Mouse (Mus musculus): ENCODE results near the gene Zbtb8os. TPM values are rescaled to one million over a fixed set of nuclear protein-coding genes. Genes with fewer than 3 reads are reported as not detected.

Zbtb8os gene
- total RNA-seq, 2 experiments from 2014 or later = 89.6 to 94.6 TPM

DNA sequence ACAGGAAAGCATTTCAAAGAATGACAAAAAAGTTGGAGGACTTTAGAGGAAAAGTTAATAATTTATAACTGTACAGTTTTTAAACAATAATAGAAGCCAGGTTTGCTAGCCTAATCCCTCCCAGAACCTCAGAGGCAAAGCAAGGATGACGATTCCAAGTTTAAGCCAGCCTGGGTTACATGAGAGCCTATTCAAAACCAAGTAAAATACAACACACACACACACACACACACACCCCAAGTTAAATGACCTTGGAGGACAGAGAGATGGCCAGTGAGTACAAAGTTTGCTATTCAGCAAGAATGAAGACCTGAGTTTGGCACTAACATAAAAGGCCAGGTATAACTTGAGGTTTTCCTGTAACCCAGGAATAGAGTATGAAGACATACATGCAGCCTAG is 9.3 kb upstream of the Zbtb8os start:
- ATAC-seq (replicated peaks; ENCODE audit: poor library complexity) = no peak

DNA sequence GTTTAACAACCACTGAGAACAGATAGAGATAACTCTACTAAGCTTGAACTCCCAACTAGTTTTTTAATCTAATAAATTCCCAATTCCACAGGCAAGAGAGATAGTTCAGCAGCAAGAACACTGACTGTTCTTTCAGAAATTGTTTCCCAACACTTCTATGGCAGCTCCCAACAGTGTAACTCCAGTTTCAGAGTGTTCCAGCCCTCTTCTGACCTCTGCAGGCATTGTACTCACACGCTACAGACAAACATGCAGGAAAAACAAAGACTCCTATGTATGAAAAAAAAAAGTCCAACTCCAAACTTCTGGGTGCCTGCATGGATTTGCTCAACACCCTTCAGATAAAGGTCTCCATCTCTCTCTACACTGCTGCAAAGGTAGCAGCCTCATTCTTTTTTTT is 2.6 kb upstream of the Zbtb8os start:
- no peak for ATAC-seq (replicated peaks; ENCODE audit: poor library complexity)

DNA sequence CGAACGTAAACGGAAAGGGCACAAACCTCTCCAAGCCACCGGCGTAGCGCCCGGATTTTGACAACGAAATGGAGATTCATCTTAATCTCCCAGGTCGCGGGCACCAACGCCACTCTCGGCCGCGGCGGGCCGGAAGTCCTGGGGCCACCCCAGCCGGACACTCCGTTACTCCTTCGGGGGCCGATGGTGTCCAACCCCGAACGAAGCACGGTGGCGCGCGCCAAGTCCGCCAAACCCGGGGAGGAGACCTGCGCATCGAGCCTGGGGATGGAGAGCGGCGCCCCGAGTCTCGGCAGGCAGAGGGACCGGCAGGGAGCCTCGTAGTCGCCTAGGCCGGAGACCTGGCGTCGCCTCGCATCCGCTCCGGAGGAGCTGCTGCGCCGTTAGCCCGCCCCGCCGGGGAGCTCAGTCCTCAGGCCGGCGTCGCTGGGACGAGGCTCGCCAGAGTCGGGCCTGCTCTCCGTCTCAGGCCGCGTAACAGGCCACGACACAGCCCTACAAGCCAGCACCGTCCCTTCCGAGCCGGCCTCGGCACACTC is 749 bp upstream of the Zbtb8os start:
- ATAC-seq (replicated peaks; ENCODE audit: poor library complexity) = no peak

DNA sequence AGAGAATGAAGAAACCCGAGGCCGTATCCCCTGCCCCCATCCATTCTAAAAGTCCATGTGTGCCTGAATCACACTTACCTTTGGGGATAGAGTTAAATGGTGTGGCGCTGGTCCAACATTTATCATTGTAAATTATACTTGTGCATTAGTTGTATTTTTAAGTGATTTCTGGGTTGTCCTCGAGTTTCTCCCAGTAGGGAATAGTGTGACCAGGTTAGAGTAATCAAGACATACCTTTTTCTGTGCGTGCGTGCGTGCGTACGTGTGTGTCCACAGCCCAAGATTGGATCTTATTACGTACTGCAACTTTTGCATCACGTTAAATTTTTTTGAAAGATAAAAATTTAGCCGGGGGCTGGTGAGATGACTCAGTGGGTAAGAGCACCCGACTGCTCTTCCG is 796 bp downstream of the Zbtb8os start:
- ATAC-seq (replicated peaks; ENCODE audit: poor library complexity) = no peak

DNA sequence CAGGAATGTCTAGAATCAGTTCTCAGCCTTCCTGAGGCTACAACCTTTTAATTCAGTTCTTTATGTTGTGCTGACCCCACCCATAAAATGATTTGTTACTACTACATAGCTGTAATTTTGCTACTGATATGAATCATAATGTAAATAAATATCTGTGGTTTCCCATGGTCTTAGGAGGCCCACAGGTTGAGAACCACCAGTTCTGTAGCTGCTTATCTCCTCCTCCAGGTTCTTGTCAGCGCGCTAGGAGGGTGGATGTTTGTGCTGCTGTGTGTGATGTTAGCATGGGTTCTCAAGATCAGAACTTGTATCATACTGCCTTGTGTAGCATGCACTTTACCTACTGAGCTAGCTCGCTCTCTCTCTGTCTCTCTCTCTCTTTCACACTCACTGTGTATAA is 4.2 kb downstream of the Zbtb8os start:
- ATAC-seq (replicated peaks; ENCODE audit: poor library complexity) = peak; percentile 37

DNA sequence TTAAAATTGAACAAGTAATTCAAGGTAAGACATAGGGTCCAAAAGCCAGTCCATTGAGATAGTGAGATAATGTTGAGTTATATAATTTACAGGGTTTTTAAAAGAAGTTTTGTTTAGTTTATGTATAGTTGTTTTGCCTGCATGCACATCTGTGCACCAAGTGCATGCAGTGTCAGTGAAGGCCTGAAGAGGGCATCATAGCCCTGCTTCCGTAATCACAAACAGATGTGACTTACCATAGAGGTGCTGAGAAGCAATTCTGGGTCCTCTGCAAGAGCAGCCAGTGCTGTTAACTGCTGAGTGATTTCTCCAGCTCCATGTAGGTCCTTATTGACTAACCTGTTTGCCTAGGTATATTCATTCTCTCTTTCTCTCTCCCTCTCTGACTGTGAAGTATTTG is 6.4 kb downstream of the Zbtb8os start:
- ATAC-seq (replicated peaks; ENCODE audit: poor library complexity) = no peak

DNA sequence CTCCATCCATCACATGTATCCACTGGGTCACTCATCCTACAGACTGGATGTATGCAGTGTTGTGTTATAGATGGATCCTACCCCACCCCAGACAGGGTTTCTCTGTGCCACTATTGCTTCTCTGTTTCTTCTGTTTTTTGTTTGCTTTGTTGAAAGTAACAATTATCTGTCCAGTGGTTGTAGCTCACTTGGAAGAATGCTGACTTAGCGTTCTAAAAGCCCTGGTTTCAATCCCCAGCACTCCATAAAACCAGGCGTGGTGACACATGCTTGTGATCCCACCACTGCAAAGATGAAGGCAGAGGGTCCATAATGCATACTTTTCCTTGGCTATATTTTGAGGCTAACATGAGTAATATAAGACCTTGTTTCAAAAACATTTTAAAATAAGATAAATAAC is 7.2 kb downstream of the Zbtb8os start:
- no peak for ATAC-seq (replicated peaks; ENCODE audit: poor library complexity)

DNA sequence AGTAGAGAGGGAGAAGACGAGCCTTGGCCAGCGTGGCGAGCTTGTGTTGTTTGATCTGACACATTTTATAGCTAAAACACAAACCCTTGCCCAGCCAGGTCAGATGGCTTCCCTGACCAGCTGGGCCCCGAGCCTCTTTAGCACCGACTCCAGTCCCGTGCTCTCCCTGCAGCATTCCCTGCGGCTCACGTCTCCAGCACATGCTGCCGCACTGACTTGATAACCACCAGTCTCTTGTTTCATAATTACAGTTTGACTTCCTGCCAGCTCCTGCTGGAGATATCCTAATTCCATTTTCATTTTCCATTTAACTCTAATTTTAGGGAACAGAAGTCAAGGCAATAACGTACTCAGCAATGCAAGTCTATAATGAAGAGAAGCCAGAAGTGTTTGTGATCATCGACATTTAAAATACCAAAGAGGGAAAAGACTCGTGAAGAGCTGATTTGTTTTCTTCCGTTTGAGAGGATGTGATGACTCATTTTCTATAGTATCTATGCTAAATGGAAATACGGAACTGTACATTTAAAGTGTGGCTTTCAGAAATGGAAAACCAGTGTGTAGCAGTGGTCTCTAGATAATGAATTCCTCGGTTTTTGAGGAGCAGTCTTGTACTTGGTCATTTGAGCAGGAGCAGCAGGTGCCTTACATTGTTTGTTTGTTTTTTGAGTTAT is 11.1 kb downstream of the Zbtb8os start:
- ATAC-seq (replicated peaks; ENCODE audit: poor library complexity) = no peak

DNA sequence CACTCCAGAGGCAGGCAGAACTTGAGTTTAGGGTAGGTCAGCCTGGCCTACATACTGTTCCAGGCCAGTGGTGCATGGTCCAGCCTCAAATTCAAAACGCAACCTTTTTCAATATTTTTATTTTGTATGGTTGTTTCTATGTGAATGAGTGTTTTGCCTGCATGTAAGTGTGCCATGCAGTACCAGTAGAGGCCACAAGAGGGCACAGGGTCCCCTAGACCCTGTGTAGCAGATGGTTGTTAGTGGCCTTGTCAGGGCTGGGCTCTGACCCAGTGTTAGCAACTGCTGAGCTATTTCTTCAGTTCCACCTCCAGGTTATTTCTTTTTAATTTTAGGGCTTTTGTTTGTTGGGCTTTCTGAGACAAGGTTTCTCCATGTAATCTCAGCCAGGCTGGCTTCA is 15.1 kb downstream of the Zbtb8os start:
- ATAC-seq (replicated peaks; ENCODE audit: poor library complexity) = peak; percentile 98

DNA sequence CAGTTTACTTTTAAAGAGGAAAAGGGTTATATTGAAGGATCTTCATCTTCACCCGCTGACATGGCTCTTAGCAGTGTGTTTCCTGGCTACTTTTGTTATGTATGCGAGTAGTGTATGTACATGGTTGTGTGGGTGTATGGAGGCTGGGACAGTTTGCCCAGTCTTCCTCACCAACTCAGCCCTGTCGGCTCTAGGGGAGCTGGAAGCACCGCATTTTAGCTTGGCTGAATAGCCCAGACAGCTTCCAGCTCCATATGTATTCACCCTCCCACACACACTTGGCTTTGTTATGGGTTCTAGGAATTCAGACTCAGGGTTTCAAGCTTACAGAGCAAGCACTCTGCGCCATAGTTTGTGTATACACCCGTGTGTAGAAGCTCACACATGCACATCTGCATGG is 15.6 kb downstream of the Zbtb8os start:
- ATAC-seq (replicated peaks; ENCODE audit: poor library complexity) = no peak

DNA sequence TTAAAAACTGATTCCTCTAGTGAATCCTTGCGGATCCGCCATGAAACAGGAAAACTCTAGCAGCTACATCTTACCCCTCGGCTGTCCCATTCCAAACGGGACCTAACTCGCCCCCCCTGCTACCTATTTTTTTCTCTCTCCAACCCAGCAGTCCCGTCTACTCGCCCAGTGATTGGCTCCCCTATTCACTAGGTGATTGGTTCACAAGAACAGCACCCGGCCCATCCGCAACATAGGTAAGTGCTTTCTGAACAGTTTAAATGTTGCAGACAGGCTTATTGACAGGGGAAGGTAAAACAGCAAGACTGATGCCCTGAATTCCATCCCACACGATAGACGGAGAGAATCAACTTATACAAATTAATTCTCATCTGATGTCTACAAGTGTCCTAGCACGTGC is 17.7 kb downstream of the Zbtb8os start:
- ATAC-seq (replicated peaks; ENCODE audit: poor library complexity) = no peak

DNA sequence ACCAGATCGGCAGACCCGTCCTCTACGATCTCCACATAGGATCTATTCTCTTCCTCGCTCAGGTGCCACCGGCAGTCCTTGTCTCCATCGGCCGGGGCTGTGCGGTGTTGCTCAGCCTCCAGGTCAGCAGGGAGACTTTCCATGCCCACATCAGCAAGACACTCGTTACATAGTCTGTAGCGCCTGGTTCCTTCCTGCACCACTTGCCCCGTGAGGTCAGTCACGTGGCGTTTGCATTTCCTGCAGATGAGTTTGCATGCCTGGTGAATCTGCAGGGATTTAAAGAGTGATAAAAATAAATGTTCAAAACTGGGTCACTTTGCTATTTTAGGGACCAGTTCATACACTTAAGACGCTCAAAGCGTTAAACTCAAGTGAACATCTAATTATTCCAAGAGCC is 18.7 kb downstream of the Zbtb8os start:
- ATAC-seq (replicated peaks; ENCODE audit: poor library complexity) = no peak

DNA sequence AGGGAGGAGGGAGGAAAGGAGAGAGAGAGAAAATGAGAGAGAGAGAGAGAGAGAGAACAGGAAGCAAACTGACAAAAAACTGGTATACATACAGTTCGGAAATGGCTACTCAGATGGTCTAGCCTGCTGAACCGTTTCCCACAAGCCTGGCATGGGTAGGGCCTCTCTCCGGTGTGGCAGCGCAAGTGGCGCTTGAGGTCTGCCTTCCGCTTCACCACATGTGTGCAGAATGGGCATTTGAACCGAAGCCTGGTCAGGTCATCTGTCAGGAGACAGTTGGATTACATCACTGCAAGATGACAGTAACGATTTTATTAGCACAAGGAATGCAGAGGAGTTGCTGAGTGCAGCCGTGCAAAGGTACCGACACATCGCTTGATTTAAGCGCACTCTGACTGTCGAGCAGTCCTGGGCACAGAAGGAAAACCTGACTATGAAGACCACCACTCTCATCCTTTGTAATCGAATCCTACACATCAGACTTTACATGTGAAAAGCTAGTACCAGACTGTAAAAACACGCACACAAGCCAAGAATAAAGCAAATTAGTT is 22.2 kb downstream of the Zbtb8os start:
- ATAC-seq (replicated peaks; ENCODE audit: poor library complexity) = peak; percentile 23; the same call in 1 of the 2 replicates

DNA sequence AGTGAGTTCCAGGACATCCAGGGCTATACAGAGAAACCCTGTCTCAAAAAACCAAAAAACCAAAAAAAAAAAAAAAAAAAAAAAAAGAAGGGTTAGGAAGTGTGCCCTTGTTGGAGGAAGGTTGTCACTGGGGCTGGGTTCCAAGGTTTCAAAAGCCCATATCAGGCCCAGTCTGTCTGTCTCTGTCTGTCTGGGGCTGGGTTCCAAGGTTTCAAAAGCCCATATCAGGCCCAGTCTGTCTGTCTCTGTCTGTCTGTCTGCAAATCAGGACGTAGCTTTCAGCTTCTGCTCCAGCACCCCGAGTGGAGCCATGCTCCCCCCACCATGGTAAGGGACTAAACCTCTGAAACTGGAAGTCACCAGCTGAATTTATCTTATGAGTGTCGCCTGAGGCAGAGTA is 26.7 kb downstream of the Zbtb8os start:
- ATAC-seq (replicated peaks; ENCODE audit: poor library complexity) = peak; percentile 51

DNA sequence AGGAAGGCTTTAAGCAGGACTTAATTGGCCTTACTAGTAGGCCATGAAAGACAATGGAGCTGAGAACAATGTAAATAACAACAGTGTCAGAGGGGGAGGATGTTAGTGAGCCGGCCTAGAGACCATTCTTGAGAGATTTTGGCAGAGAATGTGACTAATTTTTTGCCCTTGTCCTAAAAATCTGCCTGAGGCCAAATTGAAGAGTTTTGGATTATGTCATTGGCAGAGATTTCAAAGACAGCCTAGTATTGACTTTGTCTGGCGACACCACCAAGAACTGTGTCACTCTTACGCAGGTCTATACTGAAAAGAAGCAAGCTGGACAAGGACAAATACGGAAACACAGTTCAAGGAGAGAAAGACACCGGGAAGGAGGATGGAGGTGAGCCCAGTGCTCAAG is 27.3 kb downstream of the Zbtb8os start:
- ATAC-seq (replicated peaks; ENCODE audit: poor library complexity) = no peak

DNA sequence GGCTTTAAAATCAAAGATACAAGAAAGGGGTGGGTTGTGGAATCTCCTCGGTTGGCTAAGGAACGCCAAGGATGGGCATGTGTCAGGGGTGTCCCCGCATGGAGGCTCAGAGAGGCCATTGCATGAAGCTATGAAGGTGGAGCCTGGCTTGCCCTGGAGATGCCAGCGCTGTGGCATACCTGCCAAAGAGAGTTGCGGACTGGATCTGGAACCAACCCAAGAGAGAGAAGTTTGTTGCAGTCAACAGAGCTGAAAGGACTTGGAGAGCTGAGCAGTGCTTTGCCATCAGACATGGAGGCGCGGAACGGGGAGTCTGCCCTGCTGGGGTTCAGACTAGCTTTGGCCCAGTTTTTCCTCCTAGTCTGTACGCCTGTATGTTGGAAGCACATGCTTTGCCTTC is 28.0 kb downstream of the Zbtb8os start:
- ATAC-seq (replicated peaks; ENCODE audit: poor library complexity) = no peak

DNA sequence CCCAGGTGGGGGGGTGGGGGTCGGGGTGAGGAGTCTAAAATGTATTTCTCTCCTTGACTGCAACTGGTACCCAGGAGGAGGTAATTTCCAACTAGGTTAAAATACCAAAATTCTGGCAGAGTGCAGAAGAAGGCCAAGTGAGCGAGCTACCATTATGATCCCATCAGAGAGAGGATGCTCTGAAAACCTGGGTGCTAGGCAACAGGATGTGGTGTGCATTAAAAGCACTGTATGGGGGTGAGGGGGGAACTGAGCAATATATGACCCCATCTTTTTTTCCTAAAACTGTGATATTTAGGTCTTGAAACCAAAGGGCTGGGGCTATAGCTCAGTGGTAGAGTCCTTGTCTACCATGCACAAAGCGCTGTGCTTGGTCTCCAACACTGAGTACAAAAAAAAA is 28.9 kb downstream of the Zbtb8os start:
- no peak for ATAC-seq (replicated peaks; ENCODE audit: poor library complexity)

DNA sequence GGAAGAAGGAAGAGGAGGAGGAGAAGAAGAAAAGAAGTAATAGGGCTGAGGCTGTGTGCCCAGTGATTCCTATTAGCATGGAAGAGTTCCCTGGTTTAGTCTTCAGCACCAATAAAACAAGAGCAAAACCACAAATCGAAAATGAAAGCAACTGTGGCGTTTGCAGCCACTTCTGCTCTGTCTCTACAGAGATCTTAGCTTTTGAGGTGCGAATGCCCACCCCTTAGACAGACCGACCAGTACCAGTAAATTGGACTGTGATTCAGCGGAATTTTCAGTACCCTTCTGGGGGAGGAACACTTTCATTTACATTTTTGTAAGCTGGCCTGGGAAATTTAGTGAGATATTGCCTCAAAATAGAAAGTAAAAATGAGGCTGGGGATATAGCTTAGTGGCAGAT is 29.7 kb downstream of the Zbtb8os start:
- ATAC-seq (replicated peaks; ENCODE audit: poor library complexity) = peak; percentile 59

DNA sequence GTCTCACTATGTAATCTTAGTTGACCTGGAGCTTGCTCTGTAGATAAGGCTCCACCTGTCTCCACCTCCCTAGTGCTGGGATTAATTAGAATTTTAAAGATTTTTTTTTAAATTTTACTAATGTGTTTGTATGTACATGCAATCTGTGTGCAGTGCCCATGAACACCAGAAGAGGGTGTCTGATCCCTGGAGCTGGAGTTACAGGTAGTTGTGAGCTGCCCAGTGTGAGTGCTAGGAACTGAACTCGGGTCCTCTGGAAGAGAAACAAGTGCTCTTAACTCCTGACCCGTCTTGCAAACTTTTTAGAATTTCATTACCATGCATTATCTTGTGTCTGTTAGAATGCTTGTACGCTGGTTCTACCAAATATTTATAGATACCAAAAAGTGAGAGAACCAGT is 35.9 kb downstream of the Zbtb8os start:
- ATAC-seq (replicated peaks; ENCODE audit: poor library complexity) = no peak

DNA sequence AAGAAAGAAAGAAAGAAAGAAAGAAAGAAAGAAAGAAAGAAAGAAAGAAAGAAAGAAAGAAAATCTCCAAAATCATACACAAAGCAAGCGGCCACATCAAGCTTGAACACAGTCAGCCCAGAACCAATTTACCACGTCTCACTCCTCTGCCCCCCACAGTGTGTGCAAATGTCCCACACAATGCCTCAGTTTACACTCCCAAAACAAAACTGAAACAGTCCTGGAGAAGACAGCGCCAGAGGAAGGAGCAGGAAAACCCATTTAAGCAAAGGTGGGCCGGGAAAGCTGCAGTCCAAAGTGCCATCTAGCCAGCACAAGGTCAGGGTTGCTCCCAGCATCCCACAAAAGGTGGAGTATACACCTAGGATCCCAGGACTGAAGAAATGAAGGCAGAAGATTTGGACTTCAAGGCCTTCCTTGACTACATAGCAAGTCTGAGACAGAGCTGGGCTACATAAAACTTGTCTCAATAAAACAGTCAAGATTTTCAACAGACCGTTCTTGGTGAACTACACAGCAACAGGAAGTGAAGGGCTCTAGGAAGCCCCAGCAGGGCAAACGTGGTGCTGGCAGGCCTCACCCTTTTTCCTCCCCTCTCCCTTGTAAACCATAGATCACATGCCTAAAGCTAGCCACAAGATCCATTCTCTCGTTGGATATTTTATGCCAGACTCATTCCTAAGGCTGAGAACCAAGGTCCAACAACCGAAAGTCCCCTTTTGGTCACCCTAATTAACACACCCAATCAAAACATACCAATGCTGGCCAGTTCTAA is 37.9 kb downstream of the Zbtb8os start:
- 0 out of 2 replicates have a peak, but pooled peaks have one; percentile 30 for ATAC-seq (replicated peaks; ENCODE audit: poor library complexity)

DNA sequence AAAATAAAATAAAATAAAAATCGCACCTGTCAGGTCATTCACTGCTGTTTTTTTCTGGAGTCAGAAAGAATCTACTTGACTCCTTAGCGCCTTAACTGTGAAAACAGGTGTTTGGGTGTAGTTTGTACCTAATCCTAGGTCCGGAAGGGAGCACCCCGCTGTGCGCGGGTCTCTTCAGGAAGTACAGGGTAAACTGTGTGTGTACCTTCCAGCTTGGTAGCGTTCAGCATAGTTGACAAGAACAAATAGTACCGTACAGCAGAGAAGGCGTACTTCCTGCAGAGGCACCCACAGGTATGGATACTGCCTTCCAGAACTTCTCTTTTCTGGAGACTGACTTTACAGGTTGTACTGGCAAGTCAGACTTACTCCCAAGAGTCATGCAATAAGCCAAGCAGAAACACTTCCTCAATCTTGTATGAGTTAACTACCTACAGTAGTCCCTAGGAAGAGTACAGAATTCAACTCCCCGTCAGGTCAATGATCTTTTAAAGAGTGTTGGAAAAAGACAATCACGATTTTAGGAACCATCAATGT is 38.8 kb downstream of the Zbtb8os start:
- peak; percentile 24; the same call in 1 of the 2 replicates for ATAC-seq (replicated peaks; ENCODE audit: poor library complexity)

DNA sequence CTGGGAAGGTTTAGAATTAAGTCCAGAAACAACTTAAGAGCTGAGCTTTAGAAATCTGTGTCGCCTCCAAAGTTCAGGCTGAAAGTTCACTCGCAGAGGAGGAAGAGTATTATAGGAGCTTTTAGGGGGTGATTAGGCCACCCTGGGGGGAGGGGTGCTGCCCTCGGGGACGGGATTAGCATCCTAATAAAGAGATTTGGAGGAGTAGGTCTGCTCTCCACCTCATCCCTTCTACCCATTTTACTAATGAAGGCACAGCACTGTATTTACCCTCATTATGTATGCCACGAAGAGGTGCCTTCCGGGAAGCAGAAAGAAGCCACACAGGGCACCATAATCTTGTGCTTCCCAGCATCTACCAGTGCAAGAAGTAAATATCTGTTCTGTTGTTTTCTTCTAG is 39.5 kb downstream of the Zbtb8os start:
- no peak for ATAC-seq (replicated peaks; ENCODE audit: poor library complexity)
